7 mouse cellular contexts compared by ENCODE assay signal in the genomic region with DNA sequence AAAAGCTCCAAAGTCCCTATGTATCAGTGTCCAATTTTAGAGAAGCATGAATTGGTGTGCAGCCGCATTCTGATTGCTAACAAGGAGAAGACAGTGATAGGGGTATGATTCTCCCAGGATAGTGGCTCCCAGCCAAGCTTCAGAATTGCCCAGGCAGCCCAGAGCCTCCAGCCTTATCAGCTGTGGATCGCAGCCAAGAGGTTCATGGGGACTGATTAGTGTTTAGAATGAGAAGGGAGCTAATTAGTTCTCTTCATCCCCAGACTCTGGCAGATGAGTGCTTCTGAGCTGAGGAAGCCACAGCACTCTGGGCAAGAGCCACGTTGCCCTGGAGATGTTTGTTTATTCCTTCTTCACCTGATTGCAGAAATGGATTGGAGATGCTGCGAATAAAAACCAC.
DNase-seq lines count a peak whose midpoint lies in the region; ATAC-seq lines count a peak whose summit lies in the region.

No protein-coding gene starts in this region.

- no peak overlapping the region for H3K4me3 ChIP-seq in forebrain, embryonic 13.5 days
- no peak overlapping the region for H3K4me3 ChIP-seq in neural tube, embryonic 15.5 days (replicated peaks)
- H3K4me3 ChIP-seq in kidney, embryonic 15.5 days (replicated peaks): no peak overlapping the region

- H3K4me1 ChIP-seq in forebrain, embryonic 13.5 days: peaks cover 14% of the 10 kb centered on the region
- 0 out of 2 replicates have a peak, but pooled peaks cover 4% of the 10 kb centered on the region for H3K4me1 ChIP-seq in neural tube, embryonic 15.5 days
- no peaks in the 10 kb centered on the region for H3K4me1 ChIP-seq in kidney, embryonic 15.5 days

- H3K27me3 ChIP-seq in forebrain, embryonic 13.5 days: no peaks in the 10 kb centered on the region
- H3K27me3 ChIP-seq in neural tube, embryonic 15.5 days (replicated peaks): no peaks in the 10 kb centered on the region
- no peaks in the 10 kb centered on the region for H3K27me3 ChIP-seq in kidney, embryonic 15.5 days

- H3K36me3 ChIP-seq in forebrain, embryonic 13.5 days (ENCODE audit: poor library complexity, severe bottlenecking): no peaks in the 10 kb centered on the region
- H3K36me3 ChIP-seq in neural tube, embryonic 15.5 days: no peaks in the 10 kb centered on the region
- H3K36me3 ChIP-seq in kidney, embryonic 15.5 days: no peaks in the 10 kb centered on the region

- DNase-seq in ovary, postnatal 36 days (ENCODE audit: low spot score): peak; percentile 55
- DNase-seq in ovary, postnatal 10 days (ENCODE audit: low spot score): no peak
- peak; percentile 20 to 70 for DNase-seq in layer of hippocampus, postnatal 14 days (ENCODE audit: low spot score in 2 of 2)

- peak overlapping the region; percentile 10; the same call in 1 of the 2 replicates for H3K27ac ChIP-seq in forebrain, embryonic 13.5 days
- no peak overlapping the region for H3K27ac ChIP-seq in neural tube, embryonic 15.5 days (replicated peaks)
- no peak overlapping the region for H3K27ac ChIP-seq in kidney, embryonic 15.5 days

- H3K4me2 ChIP-seq in forebrain, embryonic 13.5 days: no peak overlapping the region
- no peak overlapping the region for H3K4me2 ChIP-seq in neural tube, embryonic 15.5 days
- H3K4me2 ChIP-seq in kidney, embryonic 15.5 days: no peak overlapping the region

- no peaks in the 10 kb centered on the region for H3K9me3 ChIP-seq in forebrain, embryonic 13.5 days (replicated peaks)
- no peaks in the 10 kb centered on the region for H3K9me3 ChIP-seq in neural tube, embryonic 15.5 days (replicated peaks)
- no peaks in the 10 kb centered on the region for H3K9me3 ChIP-seq in kidney, embryonic 15.5 days (replicated peaks)

- ATAC-seq in forebrain, embryonic 13.5 days: peak; percentile 93
- ATAC-seq in neural tube, embryonic 15.5 days (ENCODE audit: low FRiP score): peak; percentile 71; the same call in 1 of the 2 replicates
- no peak for ATAC-seq in CD4-positive, CD25-positive, alpha-beta regulatory T cell, adult 4 months
- ATAC-seq in kidney, embryonic 15.5 days (replicated peaks; ENCODE audit: low FRiP score): no peak

- H3K9ac ChIP-seq in forebrain, embryonic 13.5 days: no peak overlapping the region
- no peak overlapping the region for H3K9ac ChIP-seq in neural tube, embryonic 15.5 days (replicated peaks)
- H3K9ac ChIP-seq in kidney, embryonic 15.5 days: no peak overlapping the region

- WGBS in forebrain, embryonic 13.5 days: 32% methylated on average over 4 of the region's 4 CpGs
- WGBS in neural tube, embryonic 15.5 days: 48% methylated on average over 4 of the region's 4 CpGs
- 69% methylated on average over 4 of the region's 4 CpGs for WGBS in kidney, embryonic 15.5 days

Comparison
In these comparisons a context has a peak if more than half of its experiments do, and no peak if none do; other contexts are left out.
1. ATAC-seq: peak in forebrain, embryonic 13.5 days (single experiment) and neural tube, embryonic 15.5 days (single experiment); none in CD4-positive, CD25-positive, alpha-beta regulatory T cell, adult 4 months (single experiment) and kidney, embryonic 15.5 days (single experiment).